Mouse (Mus musculus) embryonic facial prominence, embryonic 10.5 days (tissue): Measurements from ENCODE around the gene Ppp1r9b. TPM values are rescaled to one million over a fixed set of nuclear protein-coding genes. Genes with fewer than 3 reads are reported as not detected.

Experiments used
- DNase-seq: peaks from one replicate; pipeline ENCODE4 v3.0.0-alpha.2; 2017; ENCODE audit warnings: low spot score
- H3K27ac ChIP-seq: fragments of 300-500 bp; sonication (generic); replicated peaks from 2 replicates; pipeline ENCODE4 v1.5.1; 2016; ENCODE audit warnings: mild to moderate bottlenecking
- H3K27me3 ChIP-seq: fragments of 300-500 bp; sonication (generic); replicated peaks from 2 replicates; pipeline ENCODE4 v1.6.1; 2016; ENCODE audit warnings: low read depth, mild to moderate bottlenecking; ENCODE audit not compliant: poor library complexity, severe bottlenecking
- H3K36me3 ChIP-seq: fragments of 300-500 bp; sonication (generic); replicated peaks from 2 replicates; pipeline ENCODE4 v1.6.1; 2016; ENCODE audit warnings: mild to moderate bottlenecking, moderate library complexity
- H3K4me1 ChIP-seq: fragments of 300-500 bp; sonication (generic); 2 replicates; pipeline ENCODE4 v1.6.1; 2016
- H3K4me3 ChIP-seq: fragments of 300-500 bp; sonication (generic); 2 replicates; pipeline ENCODE4 v1.5.1; 2016; ENCODE audit warnings: mild to moderate bottlenecking, moderate library complexity
- H3K9me3 ChIP-seq: fragments of 300-500 bp; sonication (generic); 2 replicates; pipeline ENCODE4 v1.6.1; 2016; ENCODE audit warnings: mild to moderate bottlenecking
- WGBS: fragments of 180-500 bp; shearing (Covaris S2); methylation state at CpG from one replicate; pipeline ENCODE4 v1.1.7; 2016; 5-methylcytosine and 5-hydroxymethylcytosine counted together
- polyA plus RNA-seq: library from polyadenylated mRNA; unstranded; fragments of >200 nt; fragmentation: Nextera tagmentation; extraction: Ambion mirVana; gene quantifications from 2 replicates; pipeline ENCODE4 v1.2.1, GENCODE M21; 2016

Gene Ppp1r9b
- polyA plus RNA-seq, 1 experiment from 2014 or later = 9.4 TPM

- Histone ChIP-seq H3K9me3 (no peaks in the 10 kb centered on the region), H3K36me3 (peaks cover 49% of the 10 kb centered on the region), H3K4me3 (peak overlapping the region; percentile 3; the same call in 1 of the 2 replicates), H3K27ac (peak overlapping the region; percentile 31; the same call in 1 of the 2 replicates), H3K4me1 (peaks cover 59% of the 10 kb centered on the region), H3K27me3 (no peaks in the 10 kb centered on the region)
- no peak for DNase-seq
- 50% methylated on average over 3 of the region's 3 CpGs for WGBS
These were observed 21.7 kb downstream of the Ppp1r9b start for GRCm38 (mm10) chr11:95012487-95012886.

- Histone ChIP-seq H3K4me1 (peaks cover 33% of the 10 kb centered on the region), H3K27ac (no peak overlapping the region), H3K36me3 (peaks cover 79% of the 10 kb centered on the region), H3K4me3 (no peak overlapping the region), H3K27me3 (peaks cover 23% of the 10 kb centered on the region), H3K9me3 (no peaks in the 10 kb centered on the region)
- no peak for DNase-seq
- WGBS = 69% methylated on average over 3 of the region's 3 CpGs
These were observed 24.6 kb downstream of the Ppp1r9b start for GRCm38 (mm10) chr11:95015484-95015883.

GRCm38 (mm10) chr11:95022237-95022992, 31.6 kb downstream of the Ppp1r9b start:
- 82% methylated on average over 10 of the region's 10 CpGs for WGBS
- H3K36me3 ChIP-seq = peaks cover 96% of the 10 kb centered on the region

GRCm38 (mm10) chr11:95023481-95023880, 32.6 kb downstream of the Ppp1r9b start:
- Histone ChIP-seq H3K9me3 (no peaks in the 10 kb centered on the region), H3K4me1 (peaks cover 22% of the 10 kb centered on the region), H3K27ac (no peak overlapping the region), H3K4me3 (no peak overlapping the region), H3K27me3 (peaks cover 23% of the 10 kb centered on the region), H3K36me3 (peaks cover 85% of the 10 kb centered on the region)
- DNase-seq = no peak
- 94% methylated on average over 9 of the region's 9 CpGs for WGBS

More at GRCm38 (mm10) chr11:95022237-95022992, 31.6 kb downstream of the Ppp1r9b start:
- Histone ChIP-seq H3K27ac (no peak overlapping the region), H3K4me1 (peaks cover 12% of the 10 kb centered on the region), H3K4me3 (no peak overlapping the region), H3K27me3 (peaks cover 23% of the 10 kb centered on the region), H3K9me3 (no peaks in the 10 kb centered on the region)
- DNase-seq = no peak

- Histone ChIP-seq H3K4me1 (peaks cover 27% of the 10 kb centered on the region), H3K36me3 (peaks cover 74% of the 10 kb centered on the region)
- 76% methylated on average over 29 of the region's 29 CpGs for WGBS
These were observed 33.8 kb downstream of the Ppp1r9b start for GRCm38 (mm10) chr11:95024439-95025184.

GRCm38 (mm10) chr11:95025227-95026012, 34.6 kb downstream of the Ppp1r9b start:
- DNase-seq = no peak
- Histone ChIP-seq H3K36me3 (peaks cover 66% of the 10 kb centered on the region), H3K27me3 (peaks cover 5% of the 10 kb centered on the region), H3K4me1 (peaks cover 27% of the 10 kb centered on the region), H3K27ac (no peak overlapping the region), H3K4me3 (no peak overlapping the region), H3K9me3 (no peaks in the 10 kb centered on the region)
- WGBS = 89% methylated on average over 11 of the region's 11 CpGs

More at GRCm38 (mm10) chr11:95024439-95025184, 33.8 kb downstream of the Ppp1r9b start:
- DNase-seq = no peak
- no peaks in the 10 kb centered on the region for H3K9me3 ChIP-seq
- H3K4me3 ChIP-seq = no peak overlapping the region
- H3K27me3 ChIP-seq = peaks cover 12% of the 10 kb centered on the region
- no peak overlapping the region for H3K27ac ChIP-seq

- WGBS = 82% methylated on average over 6 of the region's 6 CpGs
- DNase-seq = no peak
- H3K9me3 ChIP-seq = no peaks in the 10 kb centered on the region
- H3K36me3 ChIP-seq = peaks cover 59% of the 10 kb centered on the region
- H3K4me1 ChIP-seq = peaks cover 27% of the 10 kb centered on the region
- H3K4me3 ChIP-seq = no peak overlapping the region
- H3K27ac ChIP-seq = 0 out of 2 replicates have a peak overlapping the region, but pooled peaks have one; percentile 7
- peaks cover 5% of the 10 kb centered on the region for H3K27me3 ChIP-seq
These were observed 35.3 kb downstream of the Ppp1r9b start for GRCm38 (mm10) chr11:95026090-95026542.

- DNase-seq = no peak
- H3K27me3 ChIP-seq = peaks cover 5% of the 10 kb centered on the region; the same call in 1 of the 2 replicates
- no peaks in the 10 kb centered on the region for H3K9me3 ChIP-seq
- WGBS = 87% methylated on average over 6 of the region's 6 CpGs
- no peak overlapping the region for H3K4me3 ChIP-seq
- peaks cover 27% of the 10 kb centered on the region for H3K4me1 ChIP-seq
- peaks cover 52% of the 10 kb centered on the region for H3K36me3 ChIP-seq
- H3K27ac ChIP-seq = no peak overlapping the region
These were observed 36.0 kb downstream of the Ppp1r9b start for GRCm38 (mm10) chr11:95026849-95027248.

- H3K9me3 ChIP-seq = no peaks in the 10 kb centered on the region
- H3K27me3 ChIP-seq = peaks cover 11% of the 10 kb centered on the region; the same call in 1 of the 2 replicates
- H3K27ac ChIP-seq = 0 out of 2 replicates have a peak overlapping the region, but pooled peaks have one; percentile 19
- WGBS = 37% methylated on average over 13 of the region's 13 CpGs
- DNase-seq = no peak
- H3K4me3 ChIP-seq = no peak overlapping the region
- H3K36me3 ChIP-seq = peaks cover 40% of the 10 kb centered on the region
- peaks cover 28% of the 10 kb centered on the region for H3K4me1 ChIP-seq
These were observed 37.1 kb downstream of the Ppp1r9b start for GRCm38 (mm10) chr11:95027850-95028470.

GRCm38 (mm10) chr11:95032945-95033344, 42.1 kb downstream of the Ppp1r9b start:
- no peak overlapping the region; the same call in 1 of the 2 replicates for H3K27ac ChIP-seq
- 34% methylated on average over 6 of the region's 6 CpGs for WGBS

GRCm38 (mm10) chr11:95033617-95034016, 42.8 kb downstream of the Ppp1r9b start:
- Histone ChIP-seq H3K9me3 (no peaks in the 10 kb centered on the region), H3K36me3 (no peaks in the 10 kb centered on the region; the same call in 1 of the 2 replicates), H3K27ac (no peak overlapping the region; the same call in 1 of the 2 replicates), H3K4me3 (no peak overlapping the region), H3K4me1 (peaks cover 16% of the 10 kb centered on the region), H3K27me3 (0 out of 2 replicates have a peak, but pooled peaks cover 15% of the 10 kb centered on the region)
- WGBS = 69% methylated on average over 14 of the region's 14 CpGs
- DNase-seq = no peak

More at GRCm38 (mm10) chr11:95032945-95033344, 42.1 kb downstream of the Ppp1r9b start:
- Histone ChIP-seq H3K9me3 (no peaks in the 10 kb centered on the region), H3K4me1 (peaks cover 23% of the 10 kb centered on the region), H3K4me3 (no peak overlapping the region), H3K36me3 (no peaks in the 10 kb centered on the region; the same call in 1 of the 2 replicates), H3K27me3 (peaks cover 18% of the 10 kb centered on the region; the same call in 1 of the 2 replicates)
- no peak for DNase-seq
